Mouse (Mus musculus) lung, postnatal 0 days (tissue): Measurements from ENCODE around the gene Kcnk12.

Experiments
- CTCF ChIP-seq: IDR thresholded peaks from 2 replicates; pipeline ENCODE4 v1.5.1; 2016; ENCODE audit warnings: antibody characterized with exemption, mild to moderate bottlenecking
- EP300 ChIP-seq: IDR thresholded peaks from 2 replicates; pipeline ENCODE4 v1.6.1; 2016; ENCODE audit warnings: antibody characterized with exemption, mild to moderate bottlenecking, control low read depth

GRCm38 (mm10) chr17:87826909-87827308, 29.1 kb upstream of the Kcnk12 start:
- TF ChIP-seq CTCF (no peak), EP300 (no peak)
